Comparison of ENCODE assay signal across 16 mouse cellular contexts in genomic region chr2:138084564-138085283, GRCm38 (mm10).
"Had no signal": no experiment of that assay in that cellular context is flagged by ENCODE, and none has a peak within 500 bp of the region (broad histone marks: within the 10 kb centered on the region; RNA-seq: fewer than 3 reads in every experiment).

No protein-coding gene starts in this region.

- DNase-seq: lung, adult 18-20 months; lung, postnatal 4 days; midbrain, embryonic 14.5 days; retina, postnatal 1 day; spleen, adult 18-20 months; thymus, adult 18-20 months; thymus, postnatal 14 days; thymus, postnatal 36 days had no signal

- H3K9ac ChIP-seq: liver, embryonic 14.5 days; midbrain, embryonic 12.5 days; neural tube, embryonic 13.5 days; neural tube, embryonic 15.5 days had no signal

- H3K27me3 ChIP-seq: midbrain, embryonic 12.5 days; neural tube, embryonic 13.5 days; neural tube, embryonic 15.5 days had no signal

- H3K9me3 ChIP-seq: midbrain, embryonic 10.5 days; midbrain, embryonic 12.5 days; neural tube, embryonic 13.5 days; neural tube, embryonic 15.5 days had no signal

- H3K4me1 ChIP-seq: midbrain, embryonic 10.5 days; midbrain, embryonic 12.5 days; neural tube, embryonic 13.5 days; neural tube, embryonic 15.5 days had no signal

- H3K4me3 ChIP-seq: midbrain, embryonic 10.5 days; midbrain, embryonic 12.5 days; myocyte; neural tube, embryonic 13.5 days; neural tube, embryonic 15.5 days had no signal

- H3K27ac ChIP-seq: liver, embryonic 14.5 days; midbrain, embryonic 10.5 days; midbrain, embryonic 12.5 days; neural tube, embryonic 13.5 days; neural tube, embryonic 15.5 days had no signal

- H3K4me2 ChIP-seq: midbrain, embryonic 12.5 days; neural tube, embryonic 13.5 days; neural tube, embryonic 15.5 days had no signal

- H3K36me3 ChIP-seq: midbrain, embryonic 10.5 days; midbrain, embryonic 12.5 days; neural tube, embryonic 13.5 days; neural tube, embryonic 15.5 days had no signal

- ATAC-seq: lung, postnatal 0 days; midbrain, embryonic 16.5 days had no signal
